Mouse (Mus musculus) kidney, adult 2 months (tissue): ENCODE data around the gene Ciz1.

ENCODE experiments used
- CTCF ChIP-seq: fragments of 200-500 bp; conservative IDR thresholded peaks from 2 replicates; pipeline ENCODE4 v1.5.1; 2011; ENCODE audit warnings: low read depth, mild to moderate bottlenecking, control low read depth, low read length, moderate library complexity, mixed read lengths; ENCODE audit not compliant: insufficient read depth, insufficient read length
- POLR2A ChIP-seq: fragments of 200-500 bp; IDR thresholded peaks from one replicate; pipeline ENCODE4 v1.6.1; 2011; ENCODE audit warnings: low read depth, low read length, control low read depth

- TF ChIP-seq CTCF (no peak), POLR2A (no peak)
Measured at GRCm38 (mm10) chr2:32353836-32354235, 1.7 kb downstream of the Ciz1 start.
